In genomic region chr11:60159955-60160354, GRCm38 (mm10) we compare ENCODE assay signal across 16 mouse cellular contexts. TPM values are rescaled to one million over a fixed set of nuclear protein-coding genes. Genes with fewer than 3 reads are reported as not detected.
A peak's percentile ranks its signal among the peaks of the same experiment; 100 is the strongest.
DNase-seq lines count a peak whose midpoint lies in the region; ATAC-seq and TF ChIP-seq lines count a peak whose summit lies in the region.
"Had no signal": no experiment of that assay in that cellular context is flagged by ENCODE, and none has a peak within 500 bp of the region (broad histone marks: within the 10 kb centered on the region; RNA-seq: fewer than 3 reads in every experiment).

No protein-coding gene starts in this region.

- peak overlapping the region; percentile 81; the same call in 1 of the 2 replicates for H3K27ac ChIP-seq in midbrain, embryonic 13.5 days
- H3K27ac ChIP-seq in midbrain, embryonic 11.5 days (ENCODE audit: low read depth, low read length): no peak overlapping the region
- no peak overlapping the region for H3K27ac ChIP-seq in liver, embryonic 14.5 days
- H3K27ac ChIP-seq in neural tube, embryonic 14.5 days (ENCODE audit: low read depth, low read length): peak overlapping the region; percentile 67; the same call in 1 of the 2 replicates
- no peak overlapping the region for H3K27ac ChIP-seq in kidney, embryonic 15.5 days

- H3K4me2 ChIP-seq in midbrain, embryonic 13.5 days (replicated peaks): no peak overlapping the region
- H3K4me2 ChIP-seq in midbrain, embryonic 11.5 days: no peak overlapping the region
- H3K4me2 ChIP-seq in liver, embryonic 14.5 days (ENCODE audit: low read depth): peak overlapping the region; percentile 26
- no peak overlapping the region for H3K4me2 ChIP-seq in neural tube, embryonic 14.5 days (ENCODE audit: low read depth, low read length)
- no peak overlapping the region for H3K4me2 ChIP-seq in kidney, embryonic 15.5 days
- H3K4me2 ChIP-seq: embryonic facial prominence, embryonic 15.5 days; hindbrain, embryonic 14.5 days had no signal

- H3K4me3 ChIP-seq in midbrain, embryonic 13.5 days (replicated peaks): no peak overlapping the region
- H3K4me3 ChIP-seq in midbrain, embryonic 11.5 days (ENCODE audit: low read depth, low read length): no peak overlapping the region
- no peak overlapping the region for H3K4me3 ChIP-seq in liver, embryonic 14.5 days (ENCODE audit: insufficient read depth in 1 of 2, low read depth in 2 of 2, low read length in 2 of 2)
- no peak overlapping the region for H3K4me3 ChIP-seq in neural tube, embryonic 14.5 days (ENCODE audit: low read depth, low read length)
- H3K4me3 ChIP-seq in kidney, embryonic 15.5 days (replicated peaks): no peak overlapping the region
- H3K4me3 ChIP-seq: embryonic facial prominence, embryonic 15.5 days had no signal

- no peak for ATAC-seq in midbrain, embryonic 13.5 days
- no peak for ATAC-seq in midbrain, embryonic 11.5 days (ENCODE audit: low FRiP score)
- ATAC-seq in common myeloid progenitor, adult 5-6 weeks (replicated peaks; ENCODE audit: low read depth, poor library complexity, severe bottlenecking): peak; percentile 57; the same call in 1 of the 2 replicates
- peak; percentile 92 for ATAC-seq in liver, embryonic 14.5 days (ENCODE audit: insufficient read depth)
- no peak for ATAC-seq in neural tube, embryonic 14.5 days (ENCODE audit: low read depth)
- ATAC-seq in kidney, embryonic 15.5 days (replicated peaks; ENCODE audit: low FRiP score): no peak
- ATAC-seq: intestine, postnatal 0 days; Patski had no signal

- no peak for TF ChIP-seq CTCF in liver, embryonic 14.5 days (IDR thresholded peaks at IDR 0.05; ENCODE audit: low read depth)

- no peaks in the 10 kb centered on the region for H3K27me3 ChIP-seq in midbrain, embryonic 13.5 days
- no peaks in the 10 kb centered on the region for H3K27me3 ChIP-seq in midbrain, embryonic 11.5 days (ENCODE audit: control insufficient read depth, insufficient read depth, low read length)
- no peaks in the 10 kb centered on the region for H3K27me3 ChIP-seq in liver, embryonic 14.5 days (ENCODE audit: control insufficient read depth, insufficient read depth, low read length)
- no peaks in the 10 kb centered on the region for H3K27me3 ChIP-seq in neural tube, embryonic 14.5 days (ENCODE audit: control insufficient read depth, insufficient read depth, low read length)
- H3K27me3 ChIP-seq in kidney, embryonic 15.5 days: no peaks in the 10 kb centered on the region
- H3K27me3 ChIP-seq: embryonic facial prominence, embryonic 15.5 days; megakaryocyte, embryonic 14.5 days; Patski had no signal

- no peak for DNase-seq in midbrain, embryonic 11.5 days (ENCODE audit: low spot score, missing footprints)
- DNase-seq in liver, embryonic 14.5 days (ENCODE audit: low read depth in 3 of 3, low spot score in 3 of 3): peak; percentile 50 to 61 (median 59)
- DNase-seq in cerebellum, postnatal 25 days: no peak
- DNase-seq in layer of hippocampus, postnatal 36 days: no peak
- DNase-seq: gastrocnemius, postnatal 25 days; kidney, postnatal 4 days; retina, postnatal 1 day had no signal

- peaks cover 9% of the 10 kb centered on the region for H3K36me3 ChIP-seq in midbrain, embryonic 13.5 days
- no peaks in the 10 kb centered on the region for H3K36me3 ChIP-seq in midbrain, embryonic 11.5 days (ENCODE audit: control insufficient read depth, insufficient read depth, low read length)
- no peaks in the 10 kb centered on the region for H3K36me3 ChIP-seq in liver, embryonic 14.5 days (replicated peaks; ENCODE audit: control insufficient read depth, insufficient read depth, low read depth)
- no peaks in the 10 kb centered on the region for H3K36me3 ChIP-seq in neural tube, embryonic 14.5 days (ENCODE audit: control insufficient read depth, insufficient read depth, low read length)
- peaks cover 25% of the 10 kb centered on the region for H3K36me3 ChIP-seq in kidney, embryonic 15.5 days

- peak; percentile 81 for TF ChIP-seq EP300 in liver, embryonic 14.5 days (IDR thresholded peaks at IDR 0.05; ENCODE audit: low read depth)

- H3K9me3 ChIP-seq in midbrain, embryonic 13.5 days: no peaks in the 10 kb centered on the region
- H3K9me3 ChIP-seq in midbrain, embryonic 11.5 days (ENCODE audit: control insufficient read depth, low read length): no peaks in the 10 kb centered on the region
- H3K9me3 ChIP-seq in liver, embryonic 14.5 days (ENCODE audit: control insufficient read depth, low read length): no peaks in the 10 kb centered on the region
- H3K9me3 ChIP-seq in neural tube, embryonic 14.5 days (ENCODE audit: control insufficient read depth, low read length): no peaks in the 10 kb centered on the region
- no peaks in the 10 kb centered on the region for H3K9me3 ChIP-seq in kidney, embryonic 15.5 days (replicated peaks)
- H3K9me3 ChIP-seq: embryonic facial prominence, embryonic 15.5 days; megakaryocyte, embryonic 14.5 days had no signal

- peaks cover 84% of the 10 kb centered on the region for H3K4me1 ChIP-seq in midbrain, embryonic 13.5 days (replicated peaks)
- H3K4me1 ChIP-seq in midbrain, embryonic 11.5 days (ENCODE audit: control insufficient read depth, insufficient read depth, low read length): peaks cover 12% of the 10 kb centered on the region
- peaks cover 22 to 46% of the 10 kb centered on the region in 2 experiments for H3K4me1 ChIP-seq in liver, embryonic 14.5 days (replicated peaks; ENCODE audit: control insufficient read depth in 2 of 2, insufficient read depth in 2 of 2, low read length in 1 of 2)
- peaks cover 29% of the 10 kb centered on the region for H3K4me1 ChIP-seq in neural tube, embryonic 14.5 days (ENCODE audit: control insufficient read depth, insufficient read depth, low read length)
- H3K4me1 ChIP-seq in kidney, embryonic 15.5 days: peaks cover 48% of the 10 kb centered on the region

- no peak overlapping the region for H3K9ac ChIP-seq in midbrain, embryonic 13.5 days (replicated peaks)
- no peak overlapping the region for H3K9ac ChIP-seq in midbrain, embryonic 11.5 days (ENCODE audit: low read length)
- no peak overlapping the region for H3K9ac ChIP-seq in liver, embryonic 14.5 days (replicated peaks)
- no peak overlapping the region for H3K9ac ChIP-seq in neural tube, embryonic 14.5 days (replicated peaks; ENCODE audit: low read depth, low read length)
- no peak overlapping the region for H3K9ac ChIP-seq in kidney, embryonic 15.5 days
- H3K9ac ChIP-seq: embryonic facial prominence, embryonic 15.5 days; hindbrain, embryonic 14.5 days had no signal

- WGBS in midbrain, embryonic 13.5 days: 93% methylated on average over 5 of the region's 5 CpGs
- WGBS in midbrain, embryonic 11.5 days: 95% methylated on average over 5 of the region's 5 CpGs
- WGBS in liver, embryonic 14.5 days (ENCODE audit: insufficient replicate concordance): 9% methylated on average over 5 of the region's 5 CpGs
- 95% methylated on average over 5 of the region's 5 CpGs for WGBS in neural tube, embryonic 14.5 days
- 90% methylated on average over 5 of the region's 5 CpGs for WGBS in kidney, embryonic 15.5 days

RNA-seq across cellular contexts. Expression of gene Rai1, which starts 55.1 kb away (rescaled TPM):
- 32.7 and 33.8 TPM in 2 replicates for polyA plus RNA-seq in midbrain, embryonic 13.5 days (2015; fragmentation: Nextera tagmentation; extraction: Ambion mirVana)
- 19.0 and 23.9 TPM in 2 replicates for polyA plus RNA-seq in midbrain, embryonic 11.5 days (2014; fragmentation: Nextera tagmentation; extraction: Ambion mirVana)
- 15.5 and 21.1 TPM in 2 replicates for total RNA-seq in common myeloid progenitor, adult 5-6 weeks (2017)
- 7.2 and 7.8 TPM in 2 replicates for polyA plus RNA-seq in liver, embryonic 14.5 days (2012; rRNA removed)
- polyA plus RNA-seq in liver, embryonic 14.5 days (2014; fragmentation: Nextera tagmentation; extraction: Ambion mirVana): 4.5 and 5.3 TPM in 2 replicates
- polyA plus RNA-seq in neural tube, embryonic 14.5 days (2014; fragmentation: Nextera tagmentation; extraction: Ambion mirVana): 34.1 and 35.7 TPM in 2 replicates
- 21.4 and 23.4 TPM in 2 replicates for polyA plus RNA-seq in kidney, embryonic 15.5 days (2015; fragmentation: Nextera tagmentation; extraction: Ambion mirVana)
- total RNA-seq in layer of hippocampus, postnatal 36 days (2021): 10 to 100 TPM; 67.9 to 76.3 TPM

Comparison
In these comparisons a context has a peak if more than half of its experiments do, and no peak if none do; other contexts are left out.
1. H3K27ac ChIP-seq: peak in midbrain, embryonic 13.5 days (single experiment) and neural tube, embryonic 14.5 days (single experiment); none in midbrain, embryonic 11.5 days (single experiment), liver, embryonic 14.5 days (single experiment) and kidney, embryonic 15.5 days (single experiment).
2. ATAC-seq: peak in common myeloid progenitor, adult 5-6 weeks (single experiment) and liver, embryonic 14.5 days (single experiment); none in midbrain, embryonic 13.5 days (single experiment), midbrain, embryonic 11.5 days (single experiment), neural tube, embryonic 14.5 days (single experiment) and kidney, embryonic 15.5 days (single experiment).
3. DNase-seq: peak in liver, embryonic 14.5 days (3 of 3); none in midbrain, embryonic 11.5 days (single experiment), cerebellum, postnatal 25 days (0 of 2) and layer of hippocampus, postnatal 36 days (0 of 2).